Mouse (Mus musculus) heart, postnatal 0 days (tissue): Measurements from ENCODE around the gene Cadps. TPM values are rescaled to one million over a fixed set of nuclear protein-coding genes. Genes with fewer than 3 reads are reported as not detected.

Source experiments
- ATAC-seq: fragments of 200-750 bp; cut with Nextera tagmentation; 2 replicates; pipeline ENCODE4 v1.8.0; 2017; ENCODE audit warnings: low read depth, moderate number of reproducible peaks, moderate library complexity; ENCODE audit not compliant: insufficient read depth
- DNase-seq: peaks from one replicate; pipeline ENCODE4 v3.0.0-alpha.2; 2016; ENCODE audit warnings: low spot score
- H3K27ac ChIP-seq: fragments of 300-500 bp; sonication (generic); 2 replicates; pipeline ENCODE4 v1.5.1; 2014; ENCODE audit warnings: low read depth, mild to moderate bottlenecking
- H3K27me3 ChIP-seq: fragments of 300-500 bp; sonication (generic); 2 replicates; pipeline ENCODE4 v1.6.1; 2014; ENCODE audit warnings: low read length, mixed read lengths; ENCODE audit not compliant: control insufficient read depth, insufficient read depth
- H3K36me3 ChIP-seq: fragments of 300-500 bp; sonication (generic); replicated peaks from 2 replicates; pipeline ENCODE4 v1.6.1; 2014; ENCODE audit warnings: low read length, mixed read lengths; ENCODE audit not compliant: control insufficient read depth, insufficient read depth
- H3K4me1 ChIP-seq: fragments of 300-500 bp; sonication (generic); 2 replicates; pipeline ENCODE4 v1.6.1; 2014; ENCODE audit warnings: antibody characterized with exemption; ENCODE audit not compliant: control insufficient read depth, insufficient read depth
- H3K4me2 ChIP-seq: fragments of 300-500 bp; sonication (generic); 2 replicates; pipeline ENCODE4 v1.6.1; 2014; ENCODE audit warnings: low read depth, mild to moderate bottlenecking, low read length, moderate library complexity
- H3K4me3 ChIP-seq: fragments of 300-500 bp; sonication (generic); 2 replicates; pipeline ENCODE4 v1.5.1; 2014; ENCODE audit warnings: low read depth, low read length
- H3K9ac ChIP-seq: fragments of 300-500 bp; sonication (generic); replicated peaks from 2 replicates; pipeline ENCODE4 v1.6.1; 2014; ENCODE audit warnings: low read depth, low read length, mixed read lengths
- H3K9me3 ChIP-seq: fragments of 300-500 bp; sonication (generic); replicated peaks from 2 replicates; pipeline ENCODE4 v1.6.1; 2016; ENCODE audit warnings: low read length; ENCODE audit not compliant: control insufficient read depth
- CTCF ChIP-seq: IDR thresholded peaks from 2 replicates; pipeline ENCODE4 v1.5.1; 2016; ENCODE audit warnings: antibody characterized with exemption, control low read depth, low read depth
- EP300 ChIP-seq: IDR thresholded peaks from 2 replicates; pipeline ENCODE4 v1.6.1; 2016; ENCODE audit warnings: antibody characterized with exemption, low read depth
- WGBS: fragments of 180-500 bp; shearing (Covaris S2); extraction: QIAGEN DNeasy Blood & Tissue Kit; methylation state at CpG from one replicate; pipeline ENCODE4 v1.1.7; 2014; 5-methylcytosine and 5-hydroxymethylcytosine counted together
- polyA plus RNA-seq: library from polyadenylated mRNA; unstranded; fragments of >200 nt; fragmentation: Nextera tagmentation; extraction: Ambion mirVana; gene quantifications from 2 replicates; pipeline ENCODE4 v1.2.1, GENCODE M21; 2015
- total RNA-seq: library from RNA; depleted of rRNA; stranded (reverse); fragments of >200 nt; gene quantifications from 2 replicates; pipeline ENCODE4 v1.2.3, GENCODE M21; 2014; ENCODE audit warnings: low replicate concordance

Gene Cadps
- total and polyA plus RNA-seq, 2 experiments from 2014 or later, result 0.03 to 5.2 TPM

- Histone ChIP-seq H3K4me1 (no peaks in the 10 kb centered on the region), H3K4me3 (no peak overlapping the region), H3K36me3 (no peaks in the 10 kb centered on the region), H3K27me3 (no peaks in the 10 kb centered on the region), H3K4me2 (no peak overlapping the region), H3K9me3 (no peaks in the 10 kb centered on the region), H3K27ac (no peak overlapping the region), H3K9ac (no peak overlapping the region)
- ATAC-seq (no peak), DNase-seq (no peak)
- 82% methylated on average over 4 of the region's 4 CpGs for WGBS
- no peak for TF ChIP-seq CTCF
- no peak for TF ChIP-seq EP300
Measured at GRCm38 (mm10) chr14:12606202-12606601, 216.7 kb downstream of the Cadps start.

DNA sequence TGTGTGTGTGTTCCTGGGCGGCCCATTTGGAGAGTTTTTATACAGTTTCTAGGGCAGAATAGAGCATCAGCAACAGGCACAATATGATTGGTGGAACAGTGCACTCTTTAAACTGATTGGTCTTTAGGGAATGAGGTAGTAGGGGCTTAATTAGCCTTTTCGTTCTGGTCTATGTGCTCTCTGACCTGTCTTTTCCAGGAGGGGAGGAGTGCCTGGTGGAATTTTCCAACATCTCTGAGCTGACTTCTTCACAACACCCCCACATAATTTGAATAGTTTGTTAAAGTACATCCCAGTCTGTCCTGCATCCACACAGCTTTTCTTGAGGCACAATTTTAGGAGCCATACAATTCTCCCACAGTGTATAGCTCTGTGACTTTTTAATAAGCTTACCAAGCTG lies 220.8 kb downstream of the Cadps start:
- Histone ChIP-seq H3K9me3 (no peaks in the 10 kb centered on the region), H3K4me3 (no peak overlapping the region), H3K36me3 (no peaks in the 10 kb centered on the region), H3K9ac (no peak overlapping the region), H3K27ac (no peak overlapping the region), H3K27me3 (no peaks in the 10 kb centered on the region), H3K4me2 (no peak overlapping the region), H3K4me1 (no peaks in the 10 kb centered on the region)
- no peak for ATAC-seq
- WGBS, result 80% methylated on average over 2 of the region's 2 CpGs
- no peak for DNase-seq
- TF ChIP-seq CTCF (no peak), EP300 (no peak)

DNA sequence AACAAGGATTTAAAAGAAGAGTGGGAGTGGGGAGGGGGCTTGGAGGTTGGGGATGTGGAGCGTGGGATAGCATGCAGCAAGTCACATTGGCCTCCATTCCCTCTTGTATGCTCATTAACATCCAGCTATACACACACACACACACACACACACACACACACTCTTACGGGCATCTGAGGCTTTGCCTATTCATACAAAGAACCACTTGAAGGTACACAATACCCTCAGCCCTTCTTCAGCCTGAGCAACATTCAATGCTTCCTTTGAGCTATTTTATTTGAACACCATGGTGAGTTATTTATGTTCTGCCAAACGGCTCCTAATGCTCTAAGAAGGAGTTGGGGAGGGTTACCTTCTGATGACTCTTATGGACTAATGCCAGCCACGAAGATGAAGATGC lies 227.6 kb downstream of the Cadps start:
- no peak for TF ChIP-seq EP300
- no peak for TF ChIP-seq CTCF
- H3K36me3 ChIP-seq, result no peaks in the 10 kb centered on the region
- H3K4me3 ChIP-seq, result no peak overlapping the region
- no peak overlapping the region for H3K4me2 ChIP-seq
- no peak overlapping the region for H3K27ac ChIP-seq
- H3K9me3 ChIP-seq, result no peaks in the 10 kb centered on the region
- H3K4me1 ChIP-seq, result no peaks in the 10 kb centered on the region
- 73% methylated on average over 4 of the region's 4 CpGs for WGBS
- no peak for DNase-seq
- H3K27me3 ChIP-seq, result no peaks in the 10 kb centered on the region
- no peak for ATAC-seq
- H3K9ac ChIP-seq, result no peak overlapping the region

GRCm38 (mm10) chr14:12592472-12593075 lies 230.3 kb downstream of the Cadps start:
- Histone ChIP-seq H3K9ac (no peak overlapping the region), H3K4me1 (no peaks in the 10 kb centered on the region), H3K36me3 (no peaks in the 10 kb centered on the region), H3K9me3 (no peaks in the 10 kb centered on the region), H3K27me3 (no peaks in the 10 kb centered on the region), H3K27ac (no peak overlapping the region), H3K4me3 (no peak overlapping the region), H3K4me2 (no peak overlapping the region)
- no peak for DNase-seq
- WGBS, result 57% methylated on average over 5 of the region's 5 CpGs
- TF ChIP-seq EP300, result no peak
- TF ChIP-seq CTCF, result no peak
- ATAC-seq, result no peak

- Histone ChIP-seq H3K4me3 (no peak overlapping the region), H3K4me1 (no peaks in the 10 kb centered on the region)
- TF ChIP-seq EP300 (no peak), CTCF (no peak)
Measured at GRCm38 (mm10) chr14:12591829-12592228, 231.1 kb downstream of the Cadps start.

GRCm38 (mm10) chr14:12583536-12583935 lies 239.3 kb downstream of the Cadps start:
- 82% methylated on average over 5 of the region's 5 CpGs for WGBS
- ATAC-seq, result no peak
- no peaks in the 10 kb centered on the region for H3K27me3 ChIP-seq
- H3K9ac ChIP-seq, result no peak overlapping the region
- no peak overlapping the region for H3K4me3 ChIP-seq
- no peak for TF ChIP-seq EP300
- TF ChIP-seq CTCF, result no peak
- no peaks in the 10 kb centered on the region for H3K36me3 ChIP-seq
- DNase-seq, result no peak
- H3K9me3 ChIP-seq, result no peaks in the 10 kb centered on the region
- no peak overlapping the region for H3K27ac ChIP-seq
- no peak overlapping the region for H3K4me2 ChIP-seq
- H3K4me1 ChIP-seq, result no peaks in the 10 kb centered on the region

More at GRCm38 (mm10) chr14:12591829-12592228, 231.1 kb downstream of the Cadps start:
- H3K36me3 ChIP-seq, result no peaks in the 10 kb centered on the region
- no peak overlapping the region for H3K4me2 ChIP-seq
- H3K9me3 ChIP-seq, result no peaks in the 10 kb centered on the region
- H3K9ac ChIP-seq, result no peak overlapping the region
- DNase-seq (no peak), ATAC-seq (no peak)
- no peak overlapping the region for H3K27ac ChIP-seq
- H3K27me3 ChIP-seq, result no peaks in the 10 kb centered on the region
